Mouse (Mus musculus): Measurements from ENCODE around the gene Itm2c.

DNA sequence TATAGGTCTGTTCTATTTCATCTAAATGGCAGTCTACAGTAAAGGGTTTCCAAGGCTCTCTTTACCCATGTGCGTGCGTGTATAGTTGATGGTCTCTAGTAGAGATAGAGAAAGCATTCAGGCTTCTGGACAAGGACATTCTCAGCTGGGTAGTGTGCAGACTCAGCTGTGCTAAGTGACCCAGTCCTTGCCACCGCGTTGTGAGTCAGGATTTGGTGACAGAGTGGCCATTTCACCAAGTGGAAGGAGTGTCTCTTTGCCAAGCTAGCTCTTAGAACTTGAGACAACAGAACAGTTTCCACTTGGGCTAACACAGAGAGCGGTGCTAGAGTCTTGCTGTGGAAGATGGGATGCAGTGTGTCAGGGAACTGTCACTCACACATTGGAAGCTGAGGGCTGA, 43.2 kb upstream of the Itm2c start:
- no peak for TF ChIP-seq EP300 (IDR thresholded peaks at IDR 0.05; ENCODE audit: low read depth)
- no peak for TF ChIP-seq CTCF (IDR thresholded peaks at IDR 0.05; ENCODE audit: low read depth)
